26 mouse cellular contexts compared by ENCODE assay signal in genomic region chr2:135114501-135115128, GRCm38 (mm10).
DNase-seq lines count a peak whose midpoint lies in the region; ATAC-seq lines count a peak whose summit lies in the region.
"Had no signal": no experiment of that assay in that cellular context is flagged by ENCODE, and none has a peak within 500 bp of the region (broad histone marks: within the 10 kb centered on the region; RNA-seq: fewer than 3 reads in every experiment).

No protein-coding gene starts in this region.

- WGBS in forebrain, embryonic 15.5 days: 52% methylated on average over 3 of the region's 3 CpGs
- WGBS in forebrain, embryonic 10.5 days: 93% methylated on average over 3 of the region's 3 CpGs
- 85% methylated on average over 3 of the region's 3 CpGs for WGBS in hindbrain, embryonic 12.5 days
- 90% methylated on average over 3 of the region's 3 CpGs for WGBS in hindbrain, embryonic 11.5 days
- 57% methylated on average over 3 of the region's 3 CpGs for WGBS in neural tube, embryonic 14.5 days

- H3K9me3 ChIP-seq in forebrain, embryonic 15.5 days: no peaks in the 10 kb centered on the region
- no peaks in the 10 kb centered on the region for H3K9me3 ChIP-seq in forebrain, embryonic 10.5 days
- no peaks in the 10 kb centered on the region for H3K9me3 ChIP-seq in hindbrain, embryonic 12.5 days (replicated peaks)
- no peaks in the 10 kb centered on the region for H3K9me3 ChIP-seq in hindbrain, embryonic 11.5 days (ENCODE audit: control insufficient read depth, low read length)
- no peaks in the 10 kb centered on the region for H3K9me3 ChIP-seq in neural tube, embryonic 14.5 days (ENCODE audit: control insufficient read depth, low read length)
- H3K9me3 ChIP-seq: embryonic facial prominence, embryonic 12.5 days; embryonic facial prominence, embryonic 15.5 days; heart, embryonic 12.5 days; heart, embryonic 15.5 days had no signal

- H3K27ac ChIP-seq in forebrain, embryonic 15.5 days (replicated peaks): no peak overlapping the region
- no peak overlapping the region for H3K27ac ChIP-seq in forebrain, embryonic 10.5 days
- no peak overlapping the region for H3K27ac ChIP-seq in hindbrain, embryonic 12.5 days
- no peak overlapping the region for H3K27ac ChIP-seq in hindbrain, embryonic 11.5 days (ENCODE audit: low read depth, low read length)
- no peak overlapping the region for H3K27ac ChIP-seq in neural tube, embryonic 14.5 days (ENCODE audit: low read depth, low read length)
- H3K27ac ChIP-seq: embryonic facial prominence, embryonic 12.5 days; embryonic facial prominence, embryonic 15.5 days; heart, embryonic 15.5 days; hindbrain, embryonic 14.5 days; hindbrain, postnatal 0 days had no signal

- H3K27me3 ChIP-seq in forebrain, embryonic 15.5 days: no peaks in the 10 kb centered on the region
- no peaks in the 10 kb centered on the region for H3K27me3 ChIP-seq in forebrain, embryonic 10.5 days (ENCODE audit: poor library complexity, severe bottlenecking)
- H3K27me3 ChIP-seq in hindbrain, embryonic 12.5 days: no peaks in the 10 kb centered on the region
- no peaks in the 10 kb centered on the region for H3K27me3 ChIP-seq in hindbrain, embryonic 11.5 days (ENCODE audit: control insufficient read depth, insufficient read depth, low read length)
- H3K27me3 ChIP-seq in neural tube, embryonic 14.5 days (ENCODE audit: control insufficient read depth, insufficient read depth, low read length): no peaks in the 10 kb centered on the region
- H3K27me3 ChIP-seq: embryonic facial prominence, embryonic 12.5 days; embryonic facial prominence, embryonic 15.5 days; heart, embryonic 12.5 days; heart, embryonic 15.5 days had no signal

- peaks cover 12% of the 10 kb centered on the region for H3K4me1 ChIP-seq in forebrain, embryonic 15.5 days
- H3K4me1 ChIP-seq in forebrain, embryonic 10.5 days: 0 out of 2 replicates have a peak, but pooled peaks cover 3% of the 10 kb centered on the region
- peaks cover 3% of the 10 kb centered on the region; the same call in 1 of the 2 replicates for H3K4me1 ChIP-seq in hindbrain, embryonic 12.5 days
- no peaks in the 10 kb centered on the region for H3K4me1 ChIP-seq in hindbrain, embryonic 11.5 days (replicated peaks; ENCODE audit: control insufficient read depth, insufficient read depth, low read length)
- 0 out of 2 replicates have a peak, but pooled peaks cover 5% of the 10 kb centered on the region for H3K4me1 ChIP-seq in neural tube, embryonic 14.5 days (ENCODE audit: control insufficient read depth, insufficient read depth, low read length)
- H3K4me1 ChIP-seq: embryonic facial prominence, embryonic 12.5 days; embryonic facial prominence, embryonic 15.5 days; heart, embryonic 15.5 days had no signal

- DNase-seq in forebrain, embryonic 10.5 days (ENCODE audit: extremely low spot score, low spot score): no peak
- DNase-seq in hindbrain, embryonic 11.5 days (ENCODE audit: low spot score): no peak
- DNase-seq in neural tube, embryonic 10.5 days (ENCODE audit: extremely low spot score, low spot score): no peak
- DNase-seq: adrenal gland, adult 2 months; adrenal gland, postnatal 14 days; cerebellum, adult 11 months; cerebellum, adult 2 months; cerebellum, adult 9-11 months; cerebellum, postnatal 25 days; gastrocnemius, postnatal 25 days; heart, adult 18-20 months; heart, postnatal 10 days; heart, postnatal 36 days; kidney, adult 18-20 months had no signal

- ATAC-seq in forebrain, embryonic 15.5 days (replicated peaks): peak; percentile 45; the same call in 1 of the 2 replicates
- ATAC-seq in hindbrain, embryonic 12.5 days (ENCODE audit: low FRiP score): peak; percentile 63
- no peak for ATAC-seq in hindbrain, embryonic 11.5 days (ENCODE audit: low FRiP score)
- peak; percentile 69; the same call in 1 of the 2 replicates for ATAC-seq in neural tube, embryonic 14.5 days (ENCODE audit: low read depth)
- ATAC-seq: CD4-positive, CD25-positive, alpha-beta regulatory T cell, adult 4 months; hindbrain, postnatal 0 days; inflammation-experienced regulatory T-cells, adult 6 months; intestine, embryonic 16.5 days had no signal

- H3K9ac ChIP-seq in forebrain, embryonic 15.5 days (replicated peaks): no peak overlapping the region
- H3K9ac ChIP-seq in hindbrain, embryonic 12.5 days: no peak overlapping the region
- no peak overlapping the region for H3K9ac ChIP-seq in hindbrain, embryonic 11.5 days (ENCODE audit: low read depth, low read length)
- H3K9ac ChIP-seq in neural tube, embryonic 14.5 days (replicated peaks; ENCODE audit: low read depth, low read length): no peak overlapping the region
- H3K9ac ChIP-seq: embryonic facial prominence, embryonic 12.5 days; embryonic facial prominence, embryonic 15.5 days; heart, embryonic 12.5 days; heart, embryonic 15.5 days; hindbrain, embryonic 14.5 days had no signal

- no peak overlapping the region for H3K4me3 ChIP-seq in forebrain, embryonic 15.5 days
- no peak overlapping the region for H3K4me3 ChIP-seq in forebrain, embryonic 10.5 days
- H3K4me3 ChIP-seq in hindbrain, embryonic 12.5 days: no peak overlapping the region
- no peak overlapping the region for H3K4me3 ChIP-seq in hindbrain, embryonic 11.5 days (ENCODE audit: low read depth, low read length)
- no peak overlapping the region for H3K4me3 ChIP-seq in neural tube, embryonic 14.5 days (ENCODE audit: low read depth, low read length)
- H3K4me3 ChIP-seq: embryonic facial prominence, embryonic 12.5 days; embryonic facial prominence, embryonic 15.5 days; heart, embryonic 12.5 days; heart, embryonic 15.5 days had no signal

- H3K36me3 ChIP-seq in forebrain, embryonic 15.5 days: no peaks in the 10 kb centered on the region
- no peaks in the 10 kb centered on the region for H3K36me3 ChIP-seq in forebrain, embryonic 10.5 days (replicated peaks)
- H3K36me3 ChIP-seq in hindbrain, embryonic 12.5 days: no peaks in the 10 kb centered on the region
- no peaks in the 10 kb centered on the region for H3K36me3 ChIP-seq in hindbrain, embryonic 11.5 days (ENCODE audit: control insufficient read depth, insufficient read depth, low read length)
- H3K36me3 ChIP-seq in neural tube, embryonic 14.5 days (ENCODE audit: control insufficient read depth, insufficient read depth, low read length): no peaks in the 10 kb centered on the region
- H3K36me3 ChIP-seq: embryonic facial prominence, embryonic 12.5 days; embryonic facial prominence, embryonic 15.5 days; heart, embryonic 12.5 days; heart, embryonic 15.5 days had no signal

- no peak overlapping the region for H3K4me2 ChIP-seq in forebrain, embryonic 15.5 days (replicated peaks)
- H3K4me2 ChIP-seq in hindbrain, embryonic 12.5 days (replicated peaks): no peak overlapping the region
- H3K4me2 ChIP-seq in hindbrain, embryonic 11.5 days (replicated peaks; ENCODE audit: low read depth, low read length): no peak overlapping the region
- no peak overlapping the region for H3K4me2 ChIP-seq in neural tube, embryonic 14.5 days (ENCODE audit: low read depth, low read length)
- H3K4me2 ChIP-seq: embryonic facial prominence, embryonic 12.5 days; embryonic facial prominence, embryonic 15.5 days; heart, embryonic 12.5 days; heart, embryonic 15.5 days; hindbrain, embryonic 14.5 days had no signal
